Mouse (Mus musculus) lung, postnatal 0 days (tissue): ENCODE results near the gene Dlg3. TPM values are rescaled to one million over a fixed set of nuclear protein-coding genes. Genes with fewer than 3 reads are reported as not detected.
A peak's percentile ranks its signal among the peaks of the same experiment; 100 is the strongest.

ENCODE experiments used
- ATAC-seq: fragments of 200-750 bp; cut with Nextera tagmentation; 2 replicates; pipeline ENCODE4 v1.8.0; 2017; ENCODE audit warnings: moderate library complexity
- DNase-seq: peaks from one replicate; pipeline ENCODE4 v3.0.0-alpha.2; 2016; ENCODE audit warnings: low spot score
- H3K27ac ChIP-seq: fragments of 300-500 bp; sonication (generic); 2 replicates; pipeline ENCODE4 v1.5.1; 2014; ENCODE audit warnings: antibody characterized with exemption, mild to moderate bottlenecking, low read length, mixed read lengths
- H3K27me3 ChIP-seq: fragments of 300-500 bp; sonication (generic); replicated peaks from 2 replicates; pipeline ENCODE4 v1.6.1; 2014; ENCODE audit warnings: low read length, mixed read lengths; ENCODE audit not compliant: insufficient read depth
- H3K36me3 ChIP-seq: fragments of 300-500 bp; sonication (generic); 2 replicates; pipeline ENCODE4 v1.6.1; 2014; ENCODE audit warnings: low read length, mixed read lengths; ENCODE audit not compliant: insufficient read depth
- H3K4me1 ChIP-seq: fragments of 300-500 bp; sonication (generic); 2 replicates; pipeline ENCODE4 v1.6.1; 2014; ENCODE audit warnings: antibody characterized with exemption, low read depth, low read length, mixed read lengths; ENCODE audit not compliant: insufficient read depth
- H3K4me2 ChIP-seq: fragments of 300-500 bp; sonication (generic); replicated peaks from 2 replicates; pipeline ENCODE4 v1.6.1; 2014; ENCODE audit warnings: low read depth, mild to moderate bottlenecking, low read length, moderate library complexity, mixed read lengths
- H3K4me3 ChIP-seq: fragments of 300-500 bp; sonication (generic); 2 replicates; pipeline ENCODE4 v1.5.1; 2014; ENCODE audit warnings: low read depth, low read length
- H3K9ac ChIP-seq: fragments of 300-500 bp; sonication (generic); replicated peaks from 2 replicates; pipeline ENCODE4 v1.6.1; 2014; ENCODE audit warnings: low read depth, mild to moderate bottlenecking
- H3K9me3 ChIP-seq: fragments of 300-500 bp; sonication (generic); 2 replicates; pipeline ENCODE4 v1.6.1; 2016; ENCODE audit warnings: low read length, mixed read lengths
- CTCF ChIP-seq: IDR thresholded peaks from 2 replicates; pipeline ENCODE4 v1.5.1; 2016; ENCODE audit warnings: antibody characterized with exemption, mild to moderate bottlenecking
- EP300 ChIP-seq: IDR thresholded peaks from 2 replicates; pipeline ENCODE4 v1.6.1; 2016; ENCODE audit warnings: antibody characterized with exemption, mild to moderate bottlenecking, control low read depth
- WGBS: fragments of 180-500 bp; shearing (Covaris S2); extraction: QIAGEN DNeasy Blood & Tissue Kit; methylation state at CpG from one replicate; pipeline ENCODE4 v1.1.7; 2014; 5-methylcytosine and 5-hydroxymethylcytosine counted together
- polyA plus RNA-seq: library from polyadenylated mRNA; unstranded; fragments of >200 nt; fragmentation: Nextera tagmentation; extraction: Ambion mirVana; gene quantifications from 2 replicates; pipeline ENCODE4 v1.2.1, GENCODE M21; 2015

The Dlg3 gene
- polyA plus RNA-seq, 1 experiment from 2014 or later: 1.8 TPM

DNA sequence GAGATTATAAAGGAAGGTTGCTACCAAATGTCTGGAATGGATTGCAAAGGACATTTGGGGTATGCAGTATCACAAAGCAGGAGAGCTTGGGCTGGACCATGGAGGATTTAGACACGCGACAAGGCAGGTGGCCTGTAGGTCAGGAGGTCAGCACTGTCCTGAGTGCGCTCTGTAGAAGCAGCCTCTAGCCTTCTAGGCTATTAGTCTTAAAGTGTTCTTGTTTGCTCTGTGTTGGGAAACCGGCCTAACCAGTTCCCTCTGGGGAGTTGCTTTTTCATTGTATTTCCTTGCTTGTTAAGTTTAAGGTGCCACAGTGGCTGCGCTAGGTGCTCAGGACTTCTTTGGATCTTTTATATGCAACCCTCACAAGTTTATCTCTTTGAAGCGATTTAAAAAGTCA, 34.5 kb downstream of the Dlg3 start:
- H3K27me3 ChIP-seq: no peaks in the 10 kb centered on the region
- no peaks in the 10 kb centered on the region for H3K9me3 ChIP-seq
- H3K36me3 ChIP-seq: no peaks in the 10 kb centered on the region
- H3K27ac ChIP-seq: 0 out of 2 replicates have a peak overlapping the region, but pooled peaks have one; percentile 27
- no peak overlapping the region for H3K4me2 ChIP-seq
- WGBS: 67% methylated on average over 6 of the region's 6 CpGs
- peak; percentile 90 for ATAC-seq
- TF ChIP-seq CTCF (no peak), EP300 (no peak)
- no peak overlapping the region for H3K4me3 ChIP-seq
- no peaks in the 10 kb centered on the region for H3K4me1 ChIP-seq
- no peak overlapping the region for H3K9ac ChIP-seq
- peak; percentile 63 for DNase-seq

DNA sequence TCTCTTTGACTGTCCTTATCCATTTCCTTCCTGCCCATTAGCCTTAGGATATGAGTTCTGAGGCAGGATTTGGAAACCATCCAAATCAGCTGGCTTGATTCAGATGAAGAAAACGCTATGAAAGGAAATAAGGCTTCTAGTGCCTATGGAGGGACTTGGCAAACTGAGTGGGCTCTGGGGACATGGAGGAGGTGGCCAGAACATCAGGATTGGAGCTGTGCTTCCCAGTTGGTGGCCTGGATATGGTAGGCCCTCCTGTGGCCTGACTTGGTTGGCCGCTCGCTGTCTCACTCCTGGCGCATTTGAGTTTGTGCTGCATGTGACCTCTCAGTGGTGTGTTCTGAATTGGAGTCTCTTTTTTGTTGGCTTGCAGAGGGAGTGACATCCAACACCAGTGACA, 43.6 kb downstream of the Dlg3 start:
- Histone ChIP-seq H3K36me3 (no peaks in the 10 kb centered on the region), H3K9ac (no peak overlapping the region), H3K4me2 (no peak overlapping the region), H3K27me3 (no peaks in the 10 kb centered on the region), H3K9me3 (no peaks in the 10 kb centered on the region), H3K27ac (no peak overlapping the region), H3K4me3 (no peak overlapping the region), H3K4me1 (no peaks in the 10 kb centered on the region)
- WGBS: 71% methylated on average over 4 of the region's 4 CpGs
- no peak for ATAC-seq
- TF ChIP-seq EP300 (no peak), CTCF (no peak)
- DNase-seq: no peak

DNA sequence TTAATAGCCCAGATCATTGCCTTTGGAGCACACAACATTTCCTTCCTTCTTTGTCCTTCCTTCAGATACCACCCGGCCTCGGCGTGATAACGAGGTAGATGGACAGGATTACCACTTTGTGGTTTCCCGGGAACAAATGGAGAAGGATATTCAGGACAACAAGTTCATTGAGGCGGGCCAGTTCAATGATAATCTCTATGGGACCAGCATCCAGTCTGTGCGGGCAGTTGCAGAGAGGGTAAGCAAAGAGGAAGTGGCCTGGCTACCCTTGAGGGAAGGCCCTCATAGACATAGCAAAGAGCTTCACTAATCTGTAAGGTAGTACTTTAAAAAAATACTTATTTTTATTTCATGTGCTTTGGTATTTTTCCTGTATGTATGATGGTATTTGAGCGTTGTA, 46.6 kb downstream of the Dlg3 start:
- ATAC-seq (no peak), DNase-seq (no peak)
- no peaks in the 10 kb centered on the region for H3K9me3 ChIP-seq
- 87% methylated on average over 8 of the region's 8 CpGs for WGBS
- TF ChIP-seq CTCF: no peak
- TF ChIP-seq EP300: no peak
- no peaks in the 10 kb centered on the region for H3K27me3 ChIP-seq
- H3K4me1 ChIP-seq: no peaks in the 10 kb centered on the region
- no peaks in the 10 kb centered on the region for H3K36me3 ChIP-seq
- H3K9ac ChIP-seq: no peak overlapping the region
- no peak overlapping the region for H3K4me3 ChIP-seq
- H3K27ac ChIP-seq: no peak overlapping the region
- no peak overlapping the region for H3K4me2 ChIP-seq

DNA sequence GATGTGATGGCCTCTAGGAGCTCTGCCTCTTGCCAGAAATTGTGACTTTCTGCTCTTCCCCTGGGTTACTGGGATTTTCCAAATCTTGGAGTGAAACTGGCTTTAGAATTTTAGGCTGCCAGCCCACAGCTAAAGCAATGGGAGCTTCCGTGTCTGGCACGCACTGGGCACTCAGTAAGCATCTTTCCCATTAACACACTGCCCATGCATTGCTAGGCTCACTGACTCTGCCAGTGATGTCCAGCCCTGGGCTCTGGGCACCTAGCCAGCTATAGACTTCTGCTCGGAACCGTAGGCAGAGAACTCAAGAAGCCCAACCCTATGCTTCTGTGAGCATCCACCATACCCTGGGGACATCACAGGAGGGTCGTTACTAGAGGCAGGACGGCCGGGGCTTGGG, 48.2 kb downstream of the Dlg3 start:
- DNase-seq (no peak), ATAC-seq (no peak)
- H3K9me3 ChIP-seq: no peaks in the 10 kb centered on the region
- no peaks in the 10 kb centered on the region for H3K27me3 ChIP-seq
- H3K36me3 ChIP-seq: no peaks in the 10 kb centered on the region
- H3K4me2 ChIP-seq: no peak overlapping the region
- H3K9ac ChIP-seq: no peak overlapping the region
- no peak for TF ChIP-seq CTCF
- no peak for TF ChIP-seq EP300
- H3K4me1 ChIP-seq: no peaks in the 10 kb centered on the region
- no peak overlapping the region for H3K27ac ChIP-seq
- no peak overlapping the region for H3K4me3 ChIP-seq
- WGBS: 81% methylated on average over 7 of the region's 7 CpGs

DNA sequence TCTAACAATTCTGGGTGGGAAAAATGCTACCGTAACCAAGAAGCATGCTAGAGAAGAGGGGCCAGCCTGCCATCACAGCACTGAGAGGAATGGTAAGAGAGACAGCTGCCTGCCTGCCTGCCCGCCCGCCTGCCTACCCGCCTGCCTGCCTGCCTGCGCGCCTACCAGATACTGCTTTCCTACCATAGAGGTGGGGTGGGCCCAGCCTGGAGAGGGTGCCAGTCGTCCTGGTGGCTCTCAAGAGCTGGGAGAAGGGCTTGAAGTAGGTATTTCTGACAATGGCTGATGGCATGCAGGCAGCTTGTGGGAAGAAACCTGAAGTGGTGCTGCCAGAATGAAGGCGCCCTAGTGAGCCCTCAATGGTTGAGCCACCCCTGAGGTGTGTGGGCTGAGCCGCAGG, 51.2 kb downstream of the Dlg3 start:
- H3K4me1 ChIP-seq: no peaks in the 10 kb centered on the region
- no peak overlapping the region for H3K9ac ChIP-seq
- H3K4me3 ChIP-seq: no peak overlapping the region
- peak; percentile 13 for DNase-seq
- TF ChIP-seq EP300 (no peak), CTCF (no peak)
- no peak overlapping the region for H3K4me2 ChIP-seq
- H3K36me3 ChIP-seq: no peaks in the 10 kb centered on the region
- WGBS: 70% methylated on average over 9 of the region's 9 CpGs
- H3K27ac ChIP-seq: no peak overlapping the region
- H3K27me3 ChIP-seq: no peaks in the 10 kb centered on the region
- peak; percentile 72 for ATAC-seq
- H3K9me3 ChIP-seq: no peaks in the 10 kb centered on the region

DNA sequence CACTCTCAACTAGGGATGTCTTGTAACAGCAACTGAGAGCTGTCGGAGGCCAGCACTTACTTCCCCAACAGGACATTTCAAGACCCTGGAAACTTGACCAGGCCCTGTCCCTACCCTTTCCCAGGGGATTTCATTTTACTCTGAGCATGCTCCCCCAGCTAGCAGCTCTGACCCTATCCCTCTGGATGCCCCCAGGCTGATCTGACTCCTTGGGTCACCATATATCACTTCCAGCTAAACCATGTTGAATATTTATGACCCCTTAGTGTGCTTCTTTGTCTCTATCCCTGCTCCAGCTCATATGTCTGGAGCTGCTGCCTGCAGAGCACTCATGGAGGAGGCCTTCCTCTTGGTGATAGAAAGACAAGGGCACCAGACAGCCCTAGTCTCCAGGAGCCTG, 53.6 kb downstream of the Dlg3 start:
- Histone ChIP-seq H3K36me3 (no peaks in the 10 kb centered on the region), H3K27me3 (no peaks in the 10 kb centered on the region), H3K4me2 (no peak overlapping the region), H3K4me3 (no peak overlapping the region), H3K9me3 (no peaks in the 10 kb centered on the region), H3K27ac (no peak overlapping the region), H3K4me1 (no peaks in the 10 kb centered on the region), H3K9ac (no peak overlapping the region)
- 77% methylated on average over 1 of the region's 1 CpGs for WGBS
- DNase-seq (no peak), ATAC-seq (no peak)
- TF ChIP-seq EP300 (no peak), CTCF (no peak)

DNA sequence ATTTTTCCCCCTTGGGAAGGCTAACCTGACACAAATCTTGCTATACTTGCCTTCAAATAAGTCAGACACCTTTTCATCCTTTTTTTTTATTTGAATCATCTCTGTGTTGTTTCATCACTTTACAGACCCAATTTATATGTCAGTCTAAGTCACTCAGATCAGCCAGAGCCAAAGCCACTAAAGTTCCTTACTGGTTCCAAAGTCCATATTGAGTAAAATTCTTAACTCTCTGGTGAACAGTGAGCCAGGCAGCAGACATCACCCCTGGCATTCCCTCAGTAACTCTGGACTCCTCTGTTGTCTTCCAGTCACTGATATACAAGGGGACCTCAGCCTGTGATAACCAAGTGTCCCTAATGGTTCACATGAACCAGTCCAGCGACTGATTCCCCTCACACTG, 58.0 kb downstream of the Dlg3 start:
- Histone ChIP-seq H3K36me3 (no peaks in the 10 kb centered on the region), H3K4me1 (no peaks in the 10 kb centered on the region), H3K9me3 (no peaks in the 10 kb centered on the region), H3K27ac (no peak overlapping the region), H3K4me3 (no peak overlapping the region), H3K9ac (no peak overlapping the region), H3K27me3 (no peaks in the 10 kb centered on the region), H3K4me2 (no peak overlapping the region)
- WGBS: 63% methylated on average over 1 of the region's 1 CpGs
- DNase-seq (no peak), ATAC-seq (no peak)
- TF ChIP-seq EP300 (no peak), CTCF (no peak)
